Mouse (Mus musculus) stomach, postnatal 0 days (tissue): ENCODE results near the gene Sik3. TPM values are rescaled to one million over a fixed set of nuclear protein-coding genes. Genes with fewer than 3 reads are reported as not detected.
A peak's percentile ranks its signal among the peaks of the same experiment; 100 is the strongest.

Experiments
- ATAC-seq: fragments of 200-750 bp; cut with Nextera tagmentation; 2 replicates; pipeline ENCODE4 v1.8.0; 2017; ENCODE audit not compliant: low FRiP score, low TSS enrichment
- DNase-seq: peaks from one replicate; pipeline ENCODE4 v3.0.0-alpha.2; 2016; ENCODE audit warnings: low spot score
- H3K27ac ChIP-seq: fragments of 300-500 bp; sonication (generic); replicated peaks from 2 replicates; pipeline ENCODE4 v1.5.1; 2014; ENCODE audit warnings: mild to moderate bottlenecking, control low read depth
- H3K27me3 ChIP-seq: fragments of 300-500 bp; sonication (generic); 2 replicates; pipeline ENCODE4 v1.6.1; 2014; ENCODE audit warnings: low read length; ENCODE audit not compliant: control insufficient read depth, insufficient read depth
- H3K36me3 ChIP-seq: fragments of 300-500 bp; sonication (generic); 2 replicates; pipeline ENCODE4 v1.6.1; 2014; ENCODE audit warnings: low read length, mixed read lengths; ENCODE audit not compliant: control insufficient read depth, insufficient read depth
- H3K4me1 ChIP-seq: fragments of 300-500 bp; sonication (generic); replicated peaks from 2 replicates; pipeline ENCODE4 v1.6.1; 2014; ENCODE audit warnings: antibody characterized with exemption; ENCODE audit not compliant: control insufficient read depth, insufficient read depth
- H3K4me2 ChIP-seq: fragments of 300-500 bp; sonication (generic); replicated peaks from 2 replicates; pipeline ENCODE4 v1.6.1; 2014; ENCODE audit warnings: low read depth, mild to moderate bottlenecking, control low read depth, moderate library complexity
- H3K4me3 ChIP-seq: fragments of 300-500 bp; sonication (generic); 2 replicates; pipeline ENCODE4 v1.5.1; 2014; ENCODE audit warnings: low read depth, low read length, control low read depth
- H3K9ac ChIP-seq: fragments of 300-500 bp; sonication (generic); 2 replicates; pipeline ENCODE4 v1.6.1; 2014; ENCODE audit warnings: mild to moderate bottlenecking, low read length, control low read depth, mixed read lengths
- H3K9me3 ChIP-seq: fragments of 300-500 bp; sonication (generic); 2 replicates; pipeline ENCODE4 v1.6.1; 2016; ENCODE audit warnings: low read length; ENCODE audit not compliant: control insufficient read depth
- CTCF ChIP-seq: IDR thresholded peaks from 2 replicates; pipeline ENCODE4 v1.5.1; 2016; ENCODE audit warnings: antibody characterized with exemption, low read depth, mild to moderate bottlenecking, moderate library complexity
- EP300 ChIP-seq: optimal IDR thresholded peaks from 2 replicates; pipeline ENCODE3; 2016; ENCODE audit warnings: antibody characterized with exemption
- WGBS: fragments of 180-500 bp; shearing (Covaris S2); extraction: QIAGEN DNeasy Blood & Tissue Kit; methylation state at CpG from one replicate; pipeline ENCODE4 v1.1.7; 2014; 5-methylcytosine and 5-hydroxymethylcytosine counted together
- polyA plus RNA-seq: library from polyadenylated mRNA; unstranded; fragments of >200 nt; fragmentation: Nextera tagmentation; extraction: Ambion mirVana; gene quantifications from 2 replicates; pipeline ENCODE4 v1.2.1, GENCODE M21; 2015

Sik3 gene
- polyA plus RNA-seq, 1 experiment from 2014 or later: 6.8 TPM

DNA sequence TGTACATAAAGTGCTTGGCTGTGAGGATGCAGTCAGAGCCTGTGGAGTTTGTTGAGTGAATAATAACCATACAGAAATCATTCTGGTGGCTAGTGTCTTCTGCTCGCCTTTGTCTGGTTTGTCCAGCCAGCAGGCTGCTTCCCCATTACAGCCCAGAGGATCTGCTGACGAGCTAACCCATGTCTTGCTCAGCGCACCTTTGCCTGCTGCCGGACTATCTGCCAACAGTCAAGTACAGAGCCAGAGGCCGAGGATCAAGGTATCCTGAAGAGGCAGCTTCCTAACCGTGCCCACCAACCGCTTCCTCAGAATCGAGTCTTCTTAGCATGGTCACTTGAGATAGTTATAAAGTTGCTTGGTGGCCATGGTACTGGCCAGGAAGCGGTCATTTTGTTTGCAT, 93.5 kb downstream of the Sik3 start:
- no peak for ATAC-seq
- no peak overlapping the region for H3K4me3 ChIP-seq
- DNase-seq: no peak
- TF ChIP-seq EP300: no peak
- no peaks in the 10 kb centered on the region for H3K27me3 ChIP-seq
- no peaks in the 10 kb centered on the region for H3K9me3 ChIP-seq
- H3K27ac ChIP-seq: no peak overlapping the region
- no peak overlapping the region for H3K4me2 ChIP-seq
- WGBS: 87% methylated on average over 9 of the region's 9 CpGs
- H3K4me1 ChIP-seq: no peaks in the 10 kb centered on the region
- no peaks in the 10 kb centered on the region for H3K36me3 ChIP-seq
- no peak overlapping the region for H3K9ac ChIP-seq

GRCm38 (mm10) chr9:46110648-46111047, 98.0 kb downstream of the Sik3 start:
- ATAC-seq: peak; percentile 83
- DNase-seq: peak; percentile 39
- WGBS: 8% methylated on average over 7 of the region's 7 CpGs
- no peaks in the 10 kb centered on the region for H3K9me3 ChIP-seq
- no peak for TF ChIP-seq CTCF
- no peak for TF ChIP-seq EP300
- peak overlapping the region; percentile 45 for H3K27ac ChIP-seq
- no peak overlapping the region for H3K9ac ChIP-seq
- peaks cover 10% of the 10 kb centered on the region for H3K4me1 ChIP-seq
- H3K4me2 ChIP-seq: peak overlapping the region; percentile 28
- H3K36me3 ChIP-seq: no peaks in the 10 kb centered on the region
- H3K4me3 ChIP-seq: no peak overlapping the region
- no peaks in the 10 kb centered on the region for H3K27me3 ChIP-seq

GRCm38 (mm10) chr9:46111334-46111733, 98.7 kb downstream of the Sik3 start:
- Histone ChIP-seq H3K9me3 (no peaks in the 10 kb centered on the region), H3K27me3 (no peaks in the 10 kb centered on the region), H3K4me2 (no peak overlapping the region), H3K4me3 (no peak overlapping the region), H3K27ac (peak overlapping the region; percentile 45), H3K36me3 (no peaks in the 10 kb centered on the region), H3K4me1 (peaks cover 10% of the 10 kb centered on the region), H3K9ac (no peak overlapping the region)
- DNase-seq (no peak), ATAC-seq (no peak)
- TF ChIP-seq CTCF (no peak), EP300 (no peak)

DNA sequence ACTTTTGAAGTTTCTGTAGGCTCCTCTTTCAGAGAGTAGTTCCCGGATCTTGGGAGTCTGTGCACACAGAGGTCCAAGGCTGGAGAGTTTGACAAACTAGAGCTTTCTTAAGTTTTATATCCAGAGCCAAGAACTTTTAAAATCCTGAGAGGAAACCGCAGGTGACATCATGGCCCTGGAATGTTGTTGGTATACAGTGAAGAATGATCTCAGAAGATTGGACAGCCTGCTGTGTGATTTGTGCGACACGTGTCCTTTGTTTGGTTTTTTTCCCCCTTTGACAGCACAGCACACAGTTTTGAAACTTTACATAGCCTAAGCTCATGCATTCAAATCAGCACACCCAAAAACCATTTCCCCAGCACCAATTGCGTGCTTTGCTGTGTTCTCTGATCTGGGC, 99.6 kb downstream of the Sik3 start:
- 10% methylated on average over 5 of the region's 5 CpGs for WGBS
- ATAC-seq (peak; percentile 62; the same call in 1 of the 2 replicates), DNase-seq (peak; percentile 43)
- no peak overlapping the region for H3K4me3 ChIP-seq
- peaks cover 10% of the 10 kb centered on the region for H3K4me1 ChIP-seq
- no peak overlapping the region; the same call in 1 of the 2 replicates for H3K9ac ChIP-seq
- no peaks in the 10 kb centered on the region for H3K9me3 ChIP-seq
- TF ChIP-seq CTCF (no peak), EP300 (no peak)
- H3K27ac ChIP-seq: peak overlapping the region; percentile 69
- peak overlapping the region; percentile 3; the same call in 1 of the 2 replicates for H3K4me2 ChIP-seq
- no peaks in the 10 kb centered on the region for H3K27me3 ChIP-seq
- H3K36me3 ChIP-seq: no peaks in the 10 kb centered on the region

GRCm38 (mm10) chr9:46118844-46119385, 106.3 kb downstream of the Sik3 start:
- H3K27me3 ChIP-seq: no peaks in the 10 kb centered on the region
- H3K9me3 ChIP-seq: no peaks in the 10 kb centered on the region
- ATAC-seq: no peak
- H3K27ac ChIP-seq: no peak overlapping the region
- no peak for DNase-seq
- H3K4me3 ChIP-seq: no peak overlapping the region
- WGBS: 92% methylated on average over 8 of the region's 8 CpGs
- no peaks in the 10 kb centered on the region; the same call in 1 of the 2 replicates for H3K36me3 ChIP-seq
- no peak overlapping the region for H3K9ac ChIP-seq
- no peaks in the 10 kb centered on the region for H3K4me1 ChIP-seq
- no peak overlapping the region for H3K4me2 ChIP-seq
- TF ChIP-seq CTCF (no peak), EP300 (no peak)

DNA sequence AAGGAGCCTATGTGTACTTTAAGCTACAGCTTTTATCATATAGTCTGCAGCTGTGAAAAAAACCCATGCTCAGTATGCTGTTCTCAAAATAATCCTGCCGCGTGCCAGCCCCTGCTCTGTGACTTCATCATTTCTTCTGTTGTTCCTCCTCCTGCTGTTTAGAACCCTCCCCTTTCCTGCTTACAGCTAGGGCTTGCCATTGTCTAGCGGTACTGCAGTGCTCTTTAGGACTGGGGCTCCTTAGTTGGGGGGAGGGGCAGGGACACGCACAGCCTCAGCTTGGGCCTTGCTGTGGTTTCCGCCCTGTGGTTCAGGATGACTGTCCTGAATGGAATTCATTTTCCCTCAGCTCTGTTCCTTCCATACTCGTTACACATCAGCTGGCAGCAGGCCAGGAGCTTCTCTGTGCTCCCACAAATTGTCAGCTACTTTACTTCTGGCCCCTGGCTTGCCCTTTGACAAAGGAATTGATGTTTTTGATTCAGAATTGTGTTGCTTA, 107.4 kb downstream of the Sik3 start:
- Histone ChIP-seq H3K4me2 (no peak overlapping the region), H3K9me3 (no peaks in the 10 kb centered on the region), H3K4me1 (no peaks in the 10 kb centered on the region), H3K9ac (no peak overlapping the region), H3K4me3 (no peak overlapping the region), H3K27me3 (no peaks in the 10 kb centered on the region), H3K36me3 (peaks cover 5% of the 10 kb centered on the region; the same call in 1 of the 2 replicates), H3K27ac (peak overlapping the region; percentile 78)
- TF ChIP-seq EP300 (no peak), CTCF (peak; percentile 21; the same call in 1 of the 2 replicates)
- 5% methylated on average over 6 of the region's 6 CpGs for WGBS
- peak; percentile 75 for DNase-seq
- peak; percentile 92 for ATAC-seq
